Comparison of ENCODE assay signal across 9 mouse cellular contexts in the genomic region with DNA sequence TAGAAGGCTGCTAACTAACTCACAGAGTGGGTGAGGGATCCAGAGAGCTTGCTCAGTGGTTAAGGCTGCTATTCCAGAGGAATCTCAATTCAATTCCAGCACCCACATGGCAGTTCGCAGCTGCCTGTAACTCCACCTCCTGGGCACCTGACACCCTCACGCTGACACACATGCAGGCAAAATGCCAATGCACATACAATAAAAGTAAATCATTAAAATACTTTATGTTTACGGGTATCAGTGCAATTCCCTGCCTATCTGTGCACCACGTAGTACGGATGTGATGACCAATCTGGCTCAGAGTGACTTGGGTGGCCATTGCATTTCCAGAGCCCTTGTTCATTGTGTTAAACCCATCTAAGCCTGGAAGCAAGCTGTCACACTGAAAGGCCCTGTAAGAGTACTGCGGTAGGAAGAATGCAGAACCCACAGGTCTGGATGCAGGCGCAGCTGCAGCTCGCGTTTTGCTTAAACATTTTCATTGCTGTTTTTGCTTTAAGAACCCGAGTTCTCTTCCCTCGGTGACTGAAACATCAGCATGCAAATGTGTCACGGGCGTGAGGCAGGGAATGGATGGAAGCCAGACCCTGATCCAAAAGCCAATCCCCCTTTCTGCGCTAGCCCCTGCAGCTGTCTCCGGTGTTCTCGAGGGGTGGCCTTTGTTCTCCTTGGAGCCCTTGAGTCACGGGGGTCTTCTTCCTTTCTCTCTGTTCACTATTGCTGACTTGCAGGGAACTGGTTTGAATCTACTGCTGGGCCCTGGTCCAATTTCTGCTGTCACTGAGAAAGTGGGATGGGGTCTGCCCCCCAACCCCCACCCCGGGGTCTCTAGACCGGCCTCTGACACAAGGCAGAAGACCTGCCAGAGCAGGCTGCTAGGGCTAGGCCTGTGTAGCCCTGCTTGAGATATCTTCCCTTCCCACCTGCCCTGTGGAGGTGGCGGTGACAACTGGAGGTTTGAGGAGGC. TPM values are rescaled to one million over a fixed set of nuclear protein-coding genes. Genes with fewer than 3 reads are reported as not detected.
A peak's percentile ranks its signal among the peaks of the same experiment; 100 is the strongest.
DNase-seq lines count a peak whose midpoint lies in the region; ATAC-seq and TF ChIP-seq lines count a peak whose summit lies in the region.
"Had no signal": no experiment of that assay in that cellular context is flagged by ENCODE, and none has a peak within 500 bp of the region (broad histone marks: within the 10 kb centered on the region; RNA-seq: fewer than 3 reads in every experiment).

No protein-coding gene starts in this region.

- H3K4me2 ChIP-seq in midbrain, embryonic 12.5 days (replicated peaks) = peak overlapping the region; percentile 43

- peaks cover 64% of the 10 kb centered on the region for H3K4me1 ChIP-seq in E14TG2a.4 (replicated peaks; ENCODE audit: low read depth, low read length)
- peaks cover 73% of the 10 kb centered on the region for H3K4me1 ChIP-seq in hindbrain, embryonic 10.5 days (replicated peaks)
- H3K4me1 ChIP-seq in midbrain, embryonic 12.5 days = peaks cover 64% of the 10 kb centered on the region

- 22% methylated on average over 20 of the region's 20 CpGs for WGBS in hindbrain, embryonic 10.5 days
- 10% methylated on average over 20 of the region's 20 CpGs for WGBS in midbrain, embryonic 12.5 days

- H3K9me3 ChIP-seq in E14TG2a.4 (ENCODE audit: low read length) = no peaks in the 10 kb centered on the region
- H3K9me3 ChIP-seq in hindbrain, embryonic 10.5 days = no peaks in the 10 kb centered on the region
- no peaks in the 10 kb centered on the region for H3K9me3 ChIP-seq in midbrain, embryonic 12.5 days

- H3K27me3 ChIP-seq in E14TG2a.4 (ENCODE audit: insufficient read depth, low read length) = peaks cover 27% of the 10 kb centered on the region
- H3K27me3 ChIP-seq in hindbrain, embryonic 10.5 days (ENCODE audit: insufficient read depth, poor library complexity, severe bottlenecking) = peaks cover 10% of the 10 kb centered on the region
- H3K27me3 ChIP-seq in midbrain, embryonic 12.5 days = no peaks in the 10 kb centered on the region

- DNase-seq in cerebellum, adult 9-11 months = peak; percentile 57
- DNase-seq in hindbrain, embryonic 10.5 days (ENCODE audit: low spot score) = peak; percentile 52
- DNase-seq in kidney, postnatal 4 days = no peak
- no peak for DNase-seq in kidney, postnatal 36 days
- no peak for DNase-seq in adrenal gland, postnatal 25 days
- DNase-seq in ovary, postnatal 36 days (ENCODE audit: low spot score) = no peak

- peak overlapping the region; percentile 23; the same call in 1 of the 2 replicates for H3K4me3 ChIP-seq in E14TG2a.4 (replicated peaks; ENCODE audit: low read length)
- H3K4me3 ChIP-seq in hindbrain, embryonic 10.5 days = peak overlapping the region; percentile 18
- 0 out of 2 replicates have a peak overlapping the region, but pooled peaks have one; percentile 15 for H3K4me3 ChIP-seq in midbrain, embryonic 12.5 days

- ATAC-seq in midbrain, embryonic 12.5 days (ENCODE audit: low FRiP score, low read depth) = peak; percentile 66

- H3K27ac ChIP-seq in hindbrain, embryonic 10.5 days = peak overlapping the region; percentile 90
- H3K27ac ChIP-seq in midbrain, embryonic 12.5 days (replicated peaks) = peak overlapping the region; percentile 98

- peak overlapping the region; percentile 49 for H3K9ac ChIP-seq in midbrain, embryonic 12.5 days (replicated peaks)

- no peak for TF ChIP-seq CTCF in E14TG2a.4 (conservative IDR thresholded peaks at IDR 0.05; ENCODE audit: low read length)

- H3K36me3 ChIP-seq in E14TG2a.4 (ENCODE audit: insufficient read depth, low read length) = no peaks in the 10 kb centered on the region
- no peaks in the 10 kb centered on the region for H3K36me3 ChIP-seq in hindbrain, embryonic 10.5 days
- no peaks in the 10 kb centered on the region for H3K36me3 ChIP-seq in midbrain, embryonic 12.5 days

RNA-seq across cellular contexts. Expression of a gene that starts 12.0 kb away (rescaled TPM):
- polyA plus RNA-seq in hindbrain, embryonic 10.5 days (2016; fragmentation: Nextera tagmentation; extraction: Ambion mirVana) = 0.42 and 0.82 TPM in 2 replicates
- polyA plus RNA-seq in midbrain, embryonic 12.5 days (2016; fragmentation: Nextera tagmentation; extraction: Ambion mirVana) = 0.71 TPM in 1 of 2 replicates, not detected in the other
- not detected in 2 replicates for total RNA-seq in adrenal gland, postnatal 25 days (2021)
- polyA plus RNA-seq: spleen, adult 2 months had no signal

RNA-seq across cellular contexts. Expression of a gene that starts 30.5 kb away (rescaled TPM):
- 0.44 and 0.89 TPM in 2 replicates for polyA plus RNA-seq in hindbrain, embryonic 10.5 days (2016; fragmentation: Nextera tagmentation; extraction: Ambion mirVana)
- 3.9 and 4.1 TPM in 2 replicates for polyA plus RNA-seq in midbrain, embryonic 12.5 days (2016; fragmentation: Nextera tagmentation; extraction: Ambion mirVana)
- total RNA-seq in adrenal gland, postnatal 25 days (2021) = 0.43 and 0.95 TPM in 2 replicates

RNA-seq across cellular contexts. Expression of a gene that starts 56.9 kb away (rescaled TPM):
- polyA plus RNA-seq in hindbrain, embryonic 10.5 days (2016; fragmentation: Nextera tagmentation; extraction: Ambion mirVana) = 76.0 and 97.4 TPM in 2 replicates
- polyA plus RNA-seq in midbrain, embryonic 12.5 days (2016; fragmentation: Nextera tagmentation; extraction: Ambion mirVana) = 104 TPM in 2 replicates
- 50.8 and 67.0 TPM in 2 replicates for total RNA-seq in adrenal gland, postnatal 25 days (2021)

Comparison
In these comparisons a context has a peak if more than half of its experiments do, and no peak if none do; other contexts are left out.
1. DNase-seq: peak in cerebellum, adult 9-11 months (single experiment) and hindbrain, embryonic 10.5 days (single experiment); none in kidney, postnatal 4 days (0 of 2), kidney, postnatal 36 days (0 of 2), adrenal gland, postnatal 25 days (single experiment) and ovary, postnatal 36 days (single experiment).
2. Peak in every context shown above with its lines, with median percentiles within 50 percentile points of each other: H3K4me3 ChIP-seq.